Mouse (Mus musculus): Measurements from ENCODE around the gene Kif14. TPM values are rescaled to one million over a fixed set of nuclear protein-coding genes. Genes with fewer than 3 reads are reported as not detected.

The Kif14 gene
- 0.04 and 0.05 TPM in 2 replicates for polyA plus RNA-seq (2012; rRNA removed)

DNA sequence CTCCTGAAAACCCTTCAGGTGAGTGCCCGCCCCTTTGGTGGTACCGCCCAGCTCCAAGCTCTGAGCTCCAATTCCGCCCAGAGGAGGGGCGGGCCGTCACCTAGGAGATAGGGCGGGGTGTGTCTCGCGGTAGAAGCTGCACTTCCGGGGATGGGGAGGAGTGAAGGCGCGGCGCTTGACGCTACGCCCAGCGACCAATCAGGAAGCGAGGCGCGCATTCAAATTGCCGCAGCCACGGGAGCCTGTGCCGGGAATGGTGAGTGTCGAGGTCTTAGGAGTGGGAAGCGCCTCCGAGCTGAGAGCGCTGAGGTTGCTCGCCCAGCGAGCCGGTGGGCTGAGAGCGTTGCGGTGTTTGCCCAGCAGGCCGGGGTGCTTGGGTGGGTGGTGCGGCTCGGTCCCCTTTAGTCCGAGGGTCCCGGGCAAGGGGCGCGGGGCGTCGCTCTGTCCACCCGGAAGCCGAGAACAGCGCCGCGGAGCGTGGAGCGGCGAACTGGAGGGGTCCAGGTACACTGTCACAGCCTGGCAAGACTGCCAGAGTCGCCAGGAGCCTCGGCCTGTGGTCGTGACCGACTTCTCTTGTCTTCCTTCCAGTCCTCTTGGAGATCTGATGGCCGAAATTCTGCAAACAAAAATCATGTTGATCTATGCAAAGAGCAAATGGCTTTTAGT, at the start of gene Kif14:
TSS of gene Kif14 (plus strand) at position 201 of the 669 bp plus-strand sequence.
- Histone ChIP-seq H3K27me3 (replicated peaks; ENCODE audit: control insufficient read depth, insufficient read depth, low read length) (no peaks in the 10 kb centered on the region), H3K4me3 (ENCODE audit: insufficient read depth, low read depth, low read length) (peak within 1 kb of the TSS; percentile 47), H3K27ac (ENCODE audit: insufficient read depth, low read depth, low read length) (no peak within 1 kb of the TSS), H3K4me1 (ENCODE audit: control insufficient read depth, insufficient read depth, low read length) (no peaks in the 10 kb centered on the region), H3K36me3 (ENCODE audit: control insufficient read depth, insufficient read depth, low read length) (no peaks in the 10 kb centered on the region)
- WGBS = 1% methylated on average over 52 of the region's 52 CpGs
- DNase-seq = peak; percentile 98
- TF ChIP-seq CTCF (conservative IDR thresholded peaks at IDR 0.05; ENCODE audit: insufficient read depth, insufficient read length, low read depth, low read length) (no peak), POLR2A (IDR thresholded peaks at IDR 0.05; ENCODE audit: low read depth, low read length) (no peak)

DNA sequence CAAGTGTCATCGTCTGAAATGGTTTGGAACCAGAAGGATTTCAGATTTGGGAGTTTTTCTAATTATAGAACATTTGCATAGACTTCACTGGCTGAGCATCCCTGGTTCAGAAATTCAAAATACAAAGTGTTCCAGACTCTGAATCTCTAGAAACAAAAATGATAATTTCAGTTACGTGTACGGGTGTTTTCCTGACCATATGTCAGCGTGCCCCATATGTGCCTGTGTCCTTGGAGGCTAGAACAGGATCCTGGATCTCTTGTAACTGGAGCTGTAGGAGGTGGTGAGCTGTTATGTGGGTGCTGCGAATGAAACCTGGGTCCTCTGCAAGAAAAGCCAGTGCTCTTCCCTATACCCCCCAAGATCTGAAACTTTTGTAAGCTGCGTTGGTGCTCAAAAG, 47.8 kb upstream of the Kif14 start:
- no peak for TF ChIP-seq CTCF (conservative IDR thresholded peaks at IDR 0.05; ENCODE audit: insufficient read depth, insufficient read length, low read depth, low read length)
- TF ChIP-seq POLR2A (IDR thresholded peaks at IDR 0.05; ENCODE audit: low read depth, low read length) = no peak
- DNase-seq = no peak
- Histone ChIP-seq H3K36me3 (ENCODE audit: control insufficient read depth, insufficient read depth, low read length) (peaks cover 1% of the 10 kb centered on the region; the same call in 1 of the 2 replicates), H3K4me1 (ENCODE audit: control insufficient read depth, insufficient read depth, low read length) (no peaks in the 10 kb centered on the region), H3K4me3 (ENCODE audit: insufficient read depth, low read depth, low read length) (no peak overlapping the region), H3K27ac (ENCODE audit: insufficient read depth, low read depth, low read length) (no peak overlapping the region), H3K27me3 (replicated peaks; ENCODE audit: control insufficient read depth, insufficient read depth, low read length) (no peaks in the 10 kb centered on the region)
- 97% methylated on average over 6 of the region's 6 CpGs for WGBS

DNA sequence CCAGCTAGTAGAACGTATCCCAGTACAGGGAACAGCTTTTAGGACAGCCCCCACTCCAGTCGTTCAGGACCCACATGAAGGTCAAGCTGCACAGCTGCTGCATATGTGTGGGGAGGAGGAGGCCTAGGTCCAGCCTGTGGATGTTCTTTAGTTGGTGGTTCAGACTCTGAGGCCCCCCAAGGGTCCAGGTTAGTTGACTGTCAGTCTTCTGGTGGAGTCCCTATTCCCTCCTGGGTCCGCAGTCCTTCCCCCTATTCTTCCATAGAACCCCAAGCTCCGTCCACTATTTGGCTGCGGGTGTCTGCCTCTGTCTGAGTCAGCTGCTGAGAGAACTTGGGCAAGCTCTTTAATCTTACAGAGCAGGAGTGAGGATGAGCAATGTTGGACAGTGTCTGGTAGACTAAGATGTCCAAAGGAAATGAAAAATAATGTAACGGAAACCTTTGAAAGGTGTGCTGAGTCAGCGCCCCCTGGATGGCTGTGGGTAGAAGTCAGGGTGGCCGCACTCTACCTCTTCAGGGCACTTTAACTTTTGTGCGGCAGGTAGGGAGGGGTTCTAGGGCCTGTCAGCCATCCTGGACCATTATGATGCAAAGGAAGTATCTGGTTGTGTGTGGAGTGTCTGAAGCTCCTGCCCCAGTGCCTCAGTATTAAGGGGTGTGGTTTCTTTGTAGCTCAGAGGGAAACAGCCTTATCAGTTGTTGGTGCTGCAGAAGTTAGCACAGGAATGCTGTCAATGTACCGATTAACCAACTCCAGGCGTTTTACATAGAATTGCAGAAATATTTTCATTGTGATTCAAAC, 38.8 kb upstream of the Kif14 start:
- no peaks in the 10 kb centered on the region for H3K27me3 ChIP-seq (replicated peaks; ENCODE audit: control insufficient read depth, insufficient read depth, low read length)
- no peak for DNase-seq
- no peaks in the 10 kb centered on the region for H3K4me1 ChIP-seq (ENCODE audit: control insufficient read depth, insufficient read depth, low read length)
- H3K4me3 ChIP-seq (ENCODE audit: insufficient read depth, low read depth, low read length) = no peak overlapping the region
- H3K27ac ChIP-seq (ENCODE audit: insufficient read depth, low read depth, low read length) = no peak overlapping the region
- no peaks in the 10 kb centered on the region; the same call in 1 of the 2 replicates for H3K36me3 ChIP-seq (ENCODE audit: control insufficient read depth, insufficient read depth, low read length)
- TF ChIP-seq POLR2A (IDR thresholded peaks at IDR 0.05; ENCODE audit: low read depth, low read length) = no peak
- TF ChIP-seq CTCF (conservative IDR thresholded peaks at IDR 0.05; ENCODE audit: insufficient read depth, insufficient read length, low read depth, low read length) = no peak
- 86% methylated on average over 11 of the region's 11 CpGs for WGBS

DNA sequence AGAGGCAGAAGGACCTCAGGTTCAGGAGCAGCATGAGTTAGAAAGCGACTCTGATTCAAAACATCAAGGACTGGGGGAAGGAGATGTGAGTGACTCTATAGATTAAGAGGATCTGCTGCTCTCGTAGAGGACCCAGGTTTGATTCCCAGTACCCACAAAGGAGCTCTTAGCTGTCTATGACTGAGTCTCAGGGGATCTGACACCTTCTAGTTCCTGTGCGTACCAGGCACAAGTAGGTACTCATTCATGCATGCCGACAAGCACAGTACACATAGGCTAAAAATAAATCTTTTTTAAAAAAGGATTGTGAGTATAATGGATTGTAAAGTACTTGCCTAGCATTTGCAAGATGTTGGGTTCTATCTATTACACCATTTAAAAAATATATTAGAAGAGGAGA, 37.2 kb upstream of the Kif14 start:
- TF ChIP-seq POLR2A (IDR thresholded peaks at IDR 0.05; ENCODE audit: low read depth, low read length) (no peak), CTCF (conservative IDR thresholded peaks at IDR 0.05; ENCODE audit: insufficient read depth, insufficient read length, low read depth, low read length) (no peak)
- WGBS = 77% methylated on average over 4 of the region's 4 CpGs
- no peak for DNase-seq
- Histone ChIP-seq H3K27ac (ENCODE audit: insufficient read depth, low read depth, low read length) (no peak overlapping the region), H3K4me3 (ENCODE audit: insufficient read depth, low read depth, low read length) (no peak overlapping the region), H3K36me3 (ENCODE audit: control insufficient read depth, insufficient read depth, low read length) (peaks cover 3% of the 10 kb centered on the region), H3K27me3 (replicated peaks; ENCODE audit: control insufficient read depth, insufficient read depth, low read length) (no peaks in the 10 kb centered on the region), H3K4me1 (ENCODE audit: control insufficient read depth, insufficient read depth, low read length) (no peaks in the 10 kb centered on the region)

DNA sequence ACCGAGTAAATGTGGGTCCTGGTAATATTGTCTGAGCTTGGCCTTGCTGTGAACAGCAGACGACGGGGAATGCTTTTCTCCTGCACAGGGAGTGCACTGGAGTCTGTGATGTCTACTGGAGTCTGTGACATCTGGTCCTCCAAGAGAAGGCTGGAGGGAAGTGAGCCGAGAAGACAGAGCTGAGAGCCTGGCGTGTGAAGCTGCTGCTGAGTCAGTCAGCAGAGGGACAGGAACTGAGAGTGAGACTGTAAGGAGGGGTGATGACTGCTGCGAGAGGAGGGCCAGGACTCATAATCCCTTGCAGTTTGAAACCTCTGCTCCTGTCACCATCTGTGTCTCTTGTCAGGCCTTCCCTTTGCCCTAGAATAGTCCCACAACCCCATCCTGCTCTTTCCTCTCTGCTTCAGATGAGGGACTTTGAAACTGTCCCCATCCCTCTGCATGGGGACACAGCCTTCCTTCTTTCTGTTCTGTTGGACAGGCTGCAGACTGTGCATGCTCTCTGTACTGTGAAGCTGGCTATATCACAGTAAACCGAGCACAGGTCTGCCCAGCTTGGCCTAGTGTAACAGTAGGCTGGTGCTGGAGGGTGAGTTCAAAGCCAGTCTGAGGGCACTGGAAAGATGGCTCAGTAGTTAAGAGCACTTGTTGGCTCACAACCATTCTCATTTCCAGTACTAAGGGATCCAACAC, 35.9 kb upstream of the Kif14 start:
- TF ChIP-seq POLR2A (IDR thresholded peaks at IDR 0.05; ENCODE audit: low read depth, low read length) (no peak), CTCF (conservative IDR thresholded peaks at IDR 0.05; ENCODE audit: insufficient read depth, insufficient read length, low read depth, low read length) (no peak)
- peaks cover 5% of the 10 kb centered on the region for H3K36me3 ChIP-seq (ENCODE audit: control insufficient read depth, insufficient read depth, low read length)
- no peak for DNase-seq
- no peak overlapping the region for H3K27ac ChIP-seq (ENCODE audit: insufficient read depth, low read depth, low read length)
- H3K4me3 ChIP-seq (ENCODE audit: insufficient read depth, low read depth, low read length) = no peak overlapping the region
- 67% methylated on average over 7 of the region's 7 CpGs for WGBS
- H3K27me3 ChIP-seq (replicated peaks; ENCODE audit: control insufficient read depth, insufficient read depth, low read length) = no peaks in the 10 kb centered on the region
- no peaks in the 10 kb centered on the region for H3K4me1 ChIP-seq (ENCODE audit: control insufficient read depth, insufficient read depth, low read length)

DNA sequence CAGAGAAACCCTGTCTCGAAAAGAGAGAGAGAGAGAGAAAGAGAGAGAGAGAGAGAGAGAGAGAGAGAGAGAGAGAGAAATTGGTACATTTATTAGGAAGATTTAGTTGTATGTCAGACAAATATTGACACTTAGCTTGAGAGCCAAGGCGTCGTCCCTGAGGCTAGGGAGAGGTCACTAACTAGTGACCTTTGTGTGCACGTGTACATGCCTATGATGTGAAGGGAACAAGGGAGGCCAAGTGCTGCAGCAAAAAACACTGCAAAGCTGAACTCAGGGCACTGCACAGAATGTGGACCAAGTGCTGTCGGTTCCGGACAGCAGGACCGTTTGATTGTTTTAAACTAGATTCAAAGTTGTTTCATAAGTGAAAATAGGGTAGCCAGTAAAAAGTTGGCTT, 25.4 kb upstream of the Kif14 start:
- TF ChIP-seq CTCF (conservative IDR thresholded peaks at IDR 0.05; ENCODE audit: insufficient read depth, insufficient read length, low read depth, low read length) = no peak
- peaks cover 1% of the 10 kb centered on the region; the same call in 1 of the 2 replicates for H3K36me3 ChIP-seq (ENCODE audit: control insufficient read depth, insufficient read depth, low read length)
- DNase-seq = no peak
- no peak overlapping the region for H3K27ac ChIP-seq (ENCODE audit: insufficient read depth, low read depth, low read length)
- WGBS = 77% methylated on average over 7 of the region's 7 CpGs
- no peak overlapping the region for H3K4me3 ChIP-seq (ENCODE audit: insufficient read depth, low read depth, low read length)
- H3K4me1 ChIP-seq (ENCODE audit: control insufficient read depth, insufficient read depth, low read length) = no peaks in the 10 kb centered on the region
- no peaks in the 10 kb centered on the region for H3K27me3 ChIP-seq (replicated peaks; ENCODE audit: control insufficient read depth, insufficient read depth, low read length)

DNA sequence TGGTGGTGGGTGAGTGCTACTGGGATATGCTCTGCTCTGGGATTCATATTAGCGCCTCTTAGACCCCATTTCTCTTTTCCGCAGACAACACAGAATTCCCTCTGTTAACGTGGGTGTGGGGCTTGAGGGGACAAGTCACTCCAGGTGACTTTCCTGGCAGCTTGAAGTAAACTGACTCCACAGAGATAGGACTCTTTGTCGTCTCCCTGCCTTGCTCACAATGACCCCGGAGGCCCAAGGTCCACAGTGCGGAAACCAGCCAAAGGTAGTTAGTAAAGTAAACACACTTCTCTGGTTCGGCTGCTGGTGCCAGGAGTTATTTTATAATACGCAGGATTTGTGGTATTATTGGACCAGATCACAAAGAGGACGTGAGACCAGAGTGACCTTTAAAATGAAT, 23.3 kb upstream of the Kif14 start:
- Histone ChIP-seq H3K27ac (ENCODE audit: insufficient read depth, low read depth, low read length) (no peak overlapping the region), H3K36me3 (ENCODE audit: control insufficient read depth, insufficient read depth, low read length) (peaks cover 1% of the 10 kb centered on the region; the same call in 1 of the 2 replicates), H3K27me3 (replicated peaks; ENCODE audit: control insufficient read depth, insufficient read depth, low read length) (no peaks in the 10 kb centered on the region), H3K4me3 (ENCODE audit: insufficient read depth, low read depth, low read length) (no peak overlapping the region), H3K4me1 (ENCODE audit: control insufficient read depth, insufficient read depth, low read length) (no peaks in the 10 kb centered on the region)
- peak; percentile 14 for DNase-seq
- 60% methylated on average over 9 of the region's 9 CpGs for WGBS
- no peak for TF ChIP-seq CTCF (conservative IDR thresholded peaks at IDR 0.05; ENCODE audit: insufficient read depth, insufficient read length, low read depth, low read length)
- no peak for TF ChIP-seq POLR2A (IDR thresholded peaks at IDR 0.05; ENCODE audit: low read depth, low read length)
